28 mouse cellular contexts compared by ENCODE assay signal in genomic region chr11:58901080-58901479, GRCm38 (mm10). TPM values are rescaled to one million over a fixed set of nuclear protein-coding genes. Genes with fewer than 3 reads are reported as not detected.
DNase-seq lines count a peak whose midpoint lies in the region; ATAC-seq and TF ChIP-seq lines count a peak whose summit lies in the region.
"Had no signal": no experiment of that assay in that cellular context is flagged by ENCODE, and none has a peak within 500 bp of the region (broad histone marks: within the 10 kb centered on the region; RNA-seq: fewer than 3 reads in every experiment).

No protein-coding gene starts in this region.

- ATAC-seq in liver, embryonic 11.5 days (replicated peaks; ENCODE audit: low FRiP score) = peak; percentile 55
- ATAC-seq in liver, postnatal 0 days = peak; percentile 26
- ATAC-seq in midbrain, embryonic 13.5 days = no peak
- ATAC-seq: forebrain, embryonic 16.5 days; inflammation-experienced regulatory T-cells, adult 6 months; Patski had no signal

- no peak for TF ChIP-seq CTCF in liver, postnatal 0 days (IDR thresholded peaks at IDR 0.05; ENCODE audit: low read depth)

- peak; percentile 41; the same call in 1 of the 2 replicates for TF ChIP-seq EP300 in liver, postnatal 0 days (IDR thresholded peaks at IDR 0.05; ENCODE audit: low read depth)

- H3K4me1 ChIP-seq in liver, embryonic 11.5 days (replicated peaks; ENCODE audit: control insufficient read depth, insufficient read depth, low read length) = peaks cover 10% of the 10 kb centered on the region
- peaks cover 25% of the 10 kb centered on the region for H3K4me1 ChIP-seq in liver, postnatal 0 days (ENCODE audit: insufficient read depth)
- H3K4me1 ChIP-seq in midbrain, embryonic 13.5 days (replicated peaks) = peaks cover 28% of the 10 kb centered on the region

- no peak overlapping the region for H3K9ac ChIP-seq in liver, embryonic 11.5 days (ENCODE audit: low read depth, low read length)
- H3K9ac ChIP-seq in liver, postnatal 0 days (replicated peaks) = 0 out of 2 replicates have a peak overlapping the region, but pooled peaks have one; percentile 1
- H3K9ac ChIP-seq in midbrain, embryonic 13.5 days (replicated peaks) = no peak overlapping the region
- H3K9ac ChIP-seq: embryonic facial prominence, embryonic 13.5 days; heart, embryonic 13.5 days; hindbrain, embryonic 12.5 days; lung, embryonic 15.5 days had no signal

- no peak overlapping the region for H3K4me3 ChIP-seq in liver, embryonic 11.5 days (ENCODE audit: low read depth, low read length)
- H3K4me3 ChIP-seq in liver, postnatal 0 days (ENCODE audit: low read depth, low read length) = peak overlapping the region; percentile 1; the same call in 1 of the 2 replicates
- no peak overlapping the region for H3K4me3 ChIP-seq in midbrain, embryonic 13.5 days (replicated peaks)
- H3K4me3 ChIP-seq: embryonic facial prominence, embryonic 13.5 days; heart, adult 2 months; heart, embryonic 13.5 days; hindbrain, embryonic 12.5 days; lung, embryonic 15.5 days; midbrain, embryonic 10.5 days had no signal

- no peaks in the 10 kb centered on the region for H3K9me3 ChIP-seq in liver, embryonic 11.5 days (ENCODE audit: control insufficient read depth, low read length)
- no peaks in the 10 kb centered on the region for H3K9me3 ChIP-seq in liver, postnatal 0 days (ENCODE audit: low read length)
- H3K9me3 ChIP-seq in midbrain, embryonic 13.5 days = no peaks in the 10 kb centered on the region
- H3K9me3 ChIP-seq: embryonic facial prominence, embryonic 13.5 days; heart, embryonic 13.5 days; hindbrain, embryonic 12.5 days; lung, embryonic 15.5 days; midbrain, embryonic 10.5 days had no signal

- peaks cover 15% of the 10 kb centered on the region; the same call in 1 of the 2 replicates for H3K36me3 ChIP-seq in liver, embryonic 11.5 days (ENCODE audit: control insufficient read depth, insufficient read depth, low read length)
- H3K36me3 ChIP-seq in liver, postnatal 0 days (replicated peaks; ENCODE audit: insufficient read depth, low read length) = peaks cover 47% of the 10 kb centered on the region
- peaks cover 42% of the 10 kb centered on the region for H3K36me3 ChIP-seq in midbrain, embryonic 13.5 days

- peak; percentile 35 for DNase-seq in spleen, adult 12 weeks (ENCODE audit: low spot score)
- DNase-seq in spleen, adult 18-20 months = no peak
- DNase-seq in liver, embryonic 11.5 days (ENCODE audit: low spot score) = no peak
- DNase-seq in liver, postnatal 0 days = no peak
- no peak for DNase-seq in embryo, embryonic 11 days
- DNase-seq in right cerebral cortex, postnatal 36 days (ENCODE audit: low spot score in 2 of 2) = no peak
- DNase-seq: adrenal gland, postnatal 36 days; cerebellum, adult 18-20 months; cerebellum, postnatal 25 days; gastrocnemius, postnatal 36 days; heart, adult 2 months; kidney, adult 18-20 months; layer of hippocampus, adult 9-11 months; lung, postnatal 4 days; right cerebral cortex, postnatal 25 days; thymus, adult 18-20 months; thymus, postnatal 4 days had no signal

- H3K4me2 ChIP-seq in liver, embryonic 11.5 days = peak overlapping the region; percentile 34; the same call in 1 of the 2 replicates
- H3K4me2 ChIP-seq in liver, postnatal 0 days (ENCODE audit: low read depth, low read length) = peak overlapping the region; percentile 87
- no peak overlapping the region for H3K4me2 ChIP-seq in midbrain, embryonic 13.5 days (replicated peaks)
- H3K4me2 ChIP-seq: embryonic facial prominence, embryonic 13.5 days; heart, embryonic 13.5 days; hindbrain, embryonic 12.5 days; lung, embryonic 15.5 days had no signal

- H3K27ac ChIP-seq in liver, embryonic 11.5 days (ENCODE audit: low read depth, low read length) = no peak overlapping the region
- H3K27ac ChIP-seq in liver, postnatal 0 days (ENCODE audit: low read depth) = peak overlapping the region; percentile 17
- H3K27ac ChIP-seq in midbrain, embryonic 13.5 days = no peak overlapping the region
- H3K27ac ChIP-seq: embryonic facial prominence, embryonic 13.5 days; heart, adult 2 months; heart, embryonic 13.5 days; hindbrain, embryonic 12.5 days; lung, embryonic 15.5 days; midbrain, embryonic 10.5 days had no signal

- no peaks in the 10 kb centered on the region for H3K27me3 ChIP-seq in liver, embryonic 11.5 days (replicated peaks; ENCODE audit: control insufficient read depth, insufficient read depth, low read length)
- H3K27me3 ChIP-seq in liver, postnatal 0 days (ENCODE audit: insufficient read depth, low read length) = no peaks in the 10 kb centered on the region
- H3K27me3 ChIP-seq in midbrain, embryonic 13.5 days = no peaks in the 10 kb centered on the region
- H3K27me3 ChIP-seq: embryonic facial prominence, embryonic 13.5 days; heart, embryonic 13.5 days; hindbrain, embryonic 12.5 days; lung, embryonic 15.5 days; Patski had no signal

RNA-seq across cellular contexts. Expression of gene Zfp39, which starts 2.9 kb away (rescaled TPM):
- polyA plus RNA-seq in liver, embryonic 11.5 days (2014; fragmentation: Nextera tagmentation; extraction: Ambion mirVana) = 10.2 and 11.8 TPM in 2 replicates
- 2.8 and 3.1 TPM in 2 replicates for polyA plus RNA-seq in liver, postnatal 0 days (2015; fragmentation: Nextera tagmentation; extraction: Ambion mirVana)
- 4.4 and 5.2 TPM in 2 replicates for polyA plus RNA-seq in midbrain, embryonic 13.5 days (2015; fragmentation: Nextera tagmentation; extraction: Ambion mirVana)

RNA-seq across cellular contexts. Expression of gene Btnl10, which starts 16.6 kb away (rescaled TPM):
- polyA plus RNA-seq in liver, embryonic 11.5 days (2014; fragmentation: Nextera tagmentation; extraction: Ambion mirVana) = 4.0 and 5.0 TPM in 2 replicates
- 7.9 and 9.9 TPM in 2 replicates for polyA plus RNA-seq in liver, postnatal 0 days (2015; fragmentation: Nextera tagmentation; extraction: Ambion mirVana)
- polyA plus RNA-seq in midbrain, embryonic 13.5 days (2015; fragmentation: Nextera tagmentation; extraction: Ambion mirVana) = not detected in 2 replicates
- polyA plus RNA-seq: embryonic facial prominence, embryonic 13.5 days; forebrain, embryonic 16.5 days; hindbrain, embryonic 12.5 days; inflammation-experienced regulatory T-cells, adult 6 months; large intestine, adult 2 months; lung, embryonic 15.5 days; midbrain, embryonic 10.5 days; neural tube, embryonic 11.5 days; Patski had no signal

RNA-seq across cellular contexts. Expression of gene 2810021J22Rik, which starts 34.1 kb away (rescaled TPM):
- polyA plus RNA-seq in liver, embryonic 11.5 days (2014; fragmentation: Nextera tagmentation; extraction: Ambion mirVana) = 5.0 and 5.6 TPM in 2 replicates
- polyA plus RNA-seq in liver, postnatal 0 days (2015; fragmentation: Nextera tagmentation; extraction: Ambion mirVana) = 0.94 and 1.6 TPM in 2 replicates
- polyA plus RNA-seq in midbrain, embryonic 13.5 days (2015; fragmentation: Nextera tagmentation; extraction: Ambion mirVana) = 12.7 and 14.0 TPM in 2 replicates

RNA-seq across cellular contexts. Expression of gene Rnf187, which starts 37.6 kb away (rescaled TPM):
- 229 and 240 TPM in 2 replicates for polyA plus RNA-seq in liver, embryonic 11.5 days (2014; fragmentation: Nextera tagmentation; extraction: Ambion mirVana)
- 85.3 and 96.0 TPM in 2 replicates for polyA plus RNA-seq in liver, postnatal 0 days (2015; fragmentation: Nextera tagmentation; extraction: Ambion mirVana)
- polyA plus RNA-seq in midbrain, embryonic 13.5 days (2015; fragmentation: Nextera tagmentation; extraction: Ambion mirVana) = 453 and 491 TPM in 2 replicates

RNA-seq across cellular contexts. Expression of gene Hist3h2ba, which starts 47.6 kb away (rescaled TPM):
- polyA plus RNA-seq in liver, embryonic 11.5 days (2014; fragmentation: Nextera tagmentation; extraction: Ambion mirVana) = 6.3 and 6.9 TPM in 2 replicates
- 4.9 and 10.0 TPM in 2 replicates for polyA plus RNA-seq in liver, postnatal 0 days (2015; fragmentation: Nextera tagmentation; extraction: Ambion mirVana)
- polyA plus RNA-seq in midbrain, embryonic 13.5 days (2015; fragmentation: Nextera tagmentation; extraction: Ambion mirVana) = 383 and 402 TPM in 2 replicates
